Mouse (Mus musculus) ES-Bruce4 (cell line): ENCODE measurements around the gene Snrpb. TPM values are rescaled to one million over a fixed set of nuclear protein-coding genes. Genes with fewer than 3 reads are reported as not detected.

Experiments used
- H3K27ac ChIP-seq: 2 replicates; pipeline ENCODE4 v1.5.1; 2012; ENCODE audit warnings: low read length, inconsistent platforms; ENCODE audit not compliant: insufficient read depth
- H3K27me3 ChIP-seq: 2 replicates; pipeline ENCODE4 v1.6.1; 2012; ENCODE audit warnings: mild to moderate bottlenecking, low read length, inconsistent platforms; ENCODE audit not compliant: control insufficient read depth, poor library complexity, insufficient read depth, severe bottlenecking
- H3K36me3 ChIP-seq: 2 replicates; pipeline ENCODE4 v1.6.1; 2012; ENCODE audit warnings: inconsistent platforms, mild to moderate bottlenecking, low read length, moderate library complexity; ENCODE audit not compliant: control insufficient read depth, poor library complexity, insufficient read depth, severe bottlenecking
- H3K4me1 ChIP-seq: one replicate; pipeline ENCODE4 v1.8.1; 2011; ENCODE audit warnings: low read length; ENCODE audit not compliant: control insufficient read depth, insufficient read depth
- H3K4me3 ChIP-seq: 2 replicates; pipeline ENCODE4 v1.5.1; 2011; ENCODE audit warnings: low read depth, mild to moderate bottlenecking, low read length
- H3K9ac ChIP-seq: 2 replicates; pipeline ENCODE4 v1.6.1; 2012; ENCODE audit warnings: low read depth, mild to moderate bottlenecking, inconsistent platforms; ENCODE audit not compliant: poor library complexity, severe bottlenecking
- H3K9me3 ChIP-seq: replicated peaks from 2 replicates; pipeline ENCODE4 v1.6.1; 2012; ENCODE audit warnings: mild to moderate bottlenecking, low read length, inconsistent platforms; ENCODE audit not compliant: control insufficient read depth, poor library complexity, insufficient read depth, severe bottlenecking
- CTCF ChIP-seq: IDR thresholded peaks from one replicate; pipeline ENCODE4 v1.8.1; 2011; ENCODE audit warnings: low read depth, low read length
- EP300 ChIP-seq: IDR thresholded peaks from 2 replicates; pipeline ENCODE4 v1.6.1; 2011; ENCODE audit warnings: low read depth, low read length; ENCODE audit not compliant: insufficient read depth
- POLR2A ChIP-seq: IDR thresholded peaks from one replicate; pipeline ENCODE4 v1.8.1; 2011; ENCODE audit warnings: low read length; ENCODE audit not compliant: insufficient read depth
- polyA plus RNA-seq: library from polyadenylated mRNA; stranded (reverse); fragments of >200 nt; gene quantifications from 2 replicates; pipeline ENCODE4 v1.2.4, GENCODE M21; 2011; ENCODE audit warnings: low read depth; ENCODE audit not compliant: missing spikeins, insufficient read depth, insufficient read length

Snrpb gene
- polyA plus RNA-seq, 1 experiment = 244 TPM

DNA sequence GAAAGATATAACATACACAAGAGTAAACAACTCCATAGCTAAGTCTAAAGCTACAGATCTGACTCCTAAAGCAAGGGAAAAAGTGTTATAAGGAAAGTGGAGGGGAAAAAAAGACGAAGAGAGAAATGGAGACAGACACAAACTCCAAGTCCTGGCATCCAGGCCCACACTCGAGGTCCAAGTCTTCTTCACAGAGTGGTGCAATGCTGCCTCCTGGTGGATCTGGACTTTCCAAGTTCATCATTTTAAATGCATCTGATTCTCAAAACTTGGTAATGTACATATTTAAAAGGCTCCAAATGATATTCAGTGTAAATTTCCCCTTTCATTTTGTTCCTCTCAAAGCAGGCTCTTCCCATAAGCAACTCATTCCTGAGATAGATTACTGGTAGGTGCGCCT lies 11.3 kb downstream of the Snrpb start:
- Histone ChIP-seq H3K27me3 (no peaks in the 10 kb centered on the region), H3K36me3 (peaks cover 47% of the 10 kb centered on the region), H3K9ac (no peak overlapping the region), H3K4me1 (no peaks in the 10 kb centered on the region), H3K27ac (no peak overlapping the region), H3K4me3 (no peak overlapping the region), H3K9me3 (no peaks in the 10 kb centered on the region)
- TF ChIP-seq POLR2A (no peak), EP300 (no peak), CTCF (peak; percentile 60)

GRCm38 (mm10) chr2:130166311-130167214 lies 12.6 kb downstream of the Snrpb start:
- no peaks in the 10 kb centered on the region for H3K9me3 ChIP-seq
- TF ChIP-seq CTCF (peak; percentile 8), POLR2A (no peak)
- H3K27me3 ChIP-seq = no peaks in the 10 kb centered on the region
- H3K4me3 ChIP-seq = no peak overlapping the region
- H3K4me1 ChIP-seq = no peaks in the 10 kb centered on the region
- no peak overlapping the region for H3K9ac ChIP-seq
- no peak overlapping the region for H3K27ac ChIP-seq
- H3K36me3 ChIP-seq = peaks cover 34% of the 10 kb centered on the region

DNA sequence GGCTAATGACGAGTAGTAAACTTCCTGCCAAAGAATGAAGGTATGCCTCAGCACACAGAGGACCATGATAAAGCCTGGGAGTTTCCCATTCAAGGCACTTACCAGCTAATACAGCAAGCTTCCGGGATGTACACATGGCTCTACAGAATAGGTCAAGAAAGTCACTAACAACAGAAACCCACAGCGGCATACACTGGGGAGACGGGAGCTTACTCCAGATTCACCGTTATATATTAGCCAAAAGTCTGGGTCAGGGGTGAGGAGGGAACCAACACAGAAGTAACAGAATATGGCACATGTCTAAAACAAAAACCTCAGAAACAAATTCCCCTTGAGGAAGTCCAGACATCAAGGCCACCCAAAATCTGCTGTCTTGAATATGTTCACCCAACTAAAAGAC lies 16.5 kb downstream of the Snrpb start:
- Histone ChIP-seq H3K9me3 (no peaks in the 10 kb centered on the region), H3K36me3 (peaks cover 5% of the 10 kb centered on the region; the same call in 1 of the 2 replicates), H3K27me3 (no peaks in the 10 kb centered on the region), H3K4me1 (no peaks in the 10 kb centered on the region), H3K9ac (no peak overlapping the region), H3K4me3 (no peak overlapping the region), H3K27ac (no peak overlapping the region)
- no peak for TF ChIP-seq CTCF
- TF ChIP-seq POLR2A = no peak
- TF ChIP-seq EP300 = no peak

DNA sequence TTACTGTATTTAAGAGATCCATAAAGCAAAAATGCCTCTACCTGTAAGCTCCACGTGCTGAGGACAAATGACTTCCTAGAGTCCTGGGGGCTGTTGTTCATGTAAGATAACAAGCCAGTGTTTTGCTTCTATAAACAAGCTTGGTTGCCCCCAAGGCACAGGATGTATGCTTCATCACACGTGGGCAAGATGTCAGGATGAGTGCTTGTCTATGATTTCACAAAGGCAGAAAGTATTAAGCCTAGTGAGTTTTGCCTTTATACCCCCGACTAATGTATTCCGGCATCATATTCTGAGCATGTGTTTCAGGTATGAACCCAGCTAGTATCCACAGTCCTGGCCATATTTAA lies 21.1 kb downstream of the Snrpb start:
- H3K27ac ChIP-seq = no peak overlapping the region
- TF ChIP-seq POLR2A (no peak), CTCF (no peak), EP300 (no peak)
- H3K9me3 ChIP-seq = no peaks in the 10 kb centered on the region
- no peaks in the 10 kb centered on the region for H3K36me3 ChIP-seq
- no peak overlapping the region for H3K4me3 ChIP-seq
- H3K27me3 ChIP-seq = no peaks in the 10 kb centered on the region
- H3K9ac ChIP-seq = no peak overlapping the region
- no peaks in the 10 kb centered on the region for H3K4me1 ChIP-seq

GRCm38 (mm10) chr2:130157231-130158087 lies 21.7 kb downstream of the Snrpb start:
- no peaks in the 10 kb centered on the region for H3K9me3 ChIP-seq
- no peak overlapping the region for H3K9ac ChIP-seq
- H3K27me3 ChIP-seq = no peaks in the 10 kb centered on the region
- H3K27ac ChIP-seq = no peak overlapping the region
- no peaks in the 10 kb centered on the region for H3K36me3 ChIP-seq
- TF ChIP-seq EP300 (no peak), CTCF (no peak), POLR2A (no peak)
- no peaks in the 10 kb centered on the region for H3K4me1 ChIP-seq
- no peak overlapping the region for H3K4me3 ChIP-seq

GRCm38 (mm10) chr2:130155851-130156250 lies 23.4 kb downstream of the Snrpb start:
- no peaks in the 10 kb centered on the region for H3K4me1 ChIP-seq
- no peak for TF ChIP-seq POLR2A
- TF ChIP-seq CTCF = no peak
- TF ChIP-seq EP300 = no peak
- no peak overlapping the region for H3K27ac ChIP-seq
- no peak overlapping the region for H3K4me3 ChIP-seq
- no peaks in the 10 kb centered on the region for H3K9me3 ChIP-seq
- no peaks in the 10 kb centered on the region for H3K36me3 ChIP-seq
- no peaks in the 10 kb centered on the region for H3K27me3 ChIP-seq
- H3K9ac ChIP-seq = no peak overlapping the region
